Mouse (Mus musculus) layer of hippocampus, adult 2 months (tissue): ENCODE results near the gene Rarres1. TPM values are rescaled to one million over a fixed set of nuclear protein-coding genes. Genes with fewer than 3 reads are reported as not detected.

Experiments
- DNase-seq, 2 experiments: peaks; one replicate each; pipeline ENCODE4 v3.0.0; 2022; ENCODE audit warnings: low spot score in 2 of 2
- H3K27ac ChIP-seq: fragments of 200-600 bp; 2 replicates; pipeline ENCODE4 v1.8.1; 2022
- H3K4me3 ChIP-seq: fragments of 200-600 bp; 2 replicates; pipeline ENCODE4 v1.8.1; 2022; ENCODE audit warnings: mild to moderate bottlenecking
- CTCF ChIP-seq: fragments of 200-600 bp; conservative IDR thresholded peaks from 2 replicates; pipeline ENCODE4 v1.8.1; 2022; ENCODE audit warnings: antibody characterized with exemption, mild to moderate bottlenecking, moderate library complexity
- long read RNA-seq, 2 experiments: library from polyadenylated mRNA; stranded (forward); transcript quantifications; one replicate each; pipeline ENCODE4 v2.0.0; 2021; ENCODE audit warnings: borderline mapping rate in 2 of 2
- total RNA-seq, 2 experiments: library from RNA; stranded (reverse); gene quantifications; 2 replicates each; pipeline ENCODE4 v1.2.3; 2021

The Rarres1 gene
- total RNA-seq, result 1 to 10 TPM; 1.5 to 1.8 TPM
- long read RNA-seq, experiment 1, partial matches to known transcripts, result 0 of 3 reads
- long read RNA-seq, experiment 1, other reads (novel, unspliced or antisense), result 1 of 3 reads
- long read RNA-seq, experiment 2, partial matches to known transcripts, result 0 of 3 reads
- long read RNA-seq, experiment 2, other reads (novel, unspliced or antisense), result 1 of 3 reads

DNA sequence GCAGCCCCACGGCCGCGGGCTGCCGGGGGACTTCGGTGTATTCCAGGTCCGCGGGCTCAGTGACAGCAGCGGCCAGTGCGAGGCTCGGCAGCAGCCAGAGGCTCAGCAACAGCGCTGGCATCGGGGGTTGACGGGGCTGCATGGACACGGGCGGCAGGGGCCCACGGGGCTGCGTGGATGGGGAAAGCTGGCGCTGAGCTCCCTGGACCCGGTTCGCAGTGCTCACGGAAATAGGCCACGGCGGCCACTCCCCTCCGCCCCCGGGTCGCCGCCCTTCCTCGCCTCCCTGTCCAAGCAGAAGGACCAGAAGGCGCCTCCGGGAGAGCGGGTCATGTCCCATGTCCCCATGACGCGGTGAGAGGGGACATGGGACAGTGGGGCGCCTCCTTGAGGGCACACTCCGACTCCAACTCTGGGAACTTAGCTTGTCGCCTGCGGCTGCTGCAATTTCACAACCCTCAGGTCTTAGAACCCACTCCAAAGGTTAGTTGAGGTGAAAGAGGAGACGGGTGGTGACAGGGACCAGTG, at the start of gene Rarres1:
TSS of gene Rarres1 (minus strand) at position 250 of the 528 bp plus-strand sequence.
- H3K27ac ChIP-seq, result no peak within 1 kb of the TSS
- no peak for DNase-seq
- peak within 1 kb of the TSS; percentile 68 for H3K4me3 ChIP-seq
- TF ChIP-seq CTCF, result peak; percentile 33

- no peak for DNase-seq
- H3K4me3 ChIP-seq, result no peak overlapping the region
Observed at GRCm38 (mm10) chr3:67564731-67565357, 49.5 kb upstream of the Rarres1 start.

DNA sequence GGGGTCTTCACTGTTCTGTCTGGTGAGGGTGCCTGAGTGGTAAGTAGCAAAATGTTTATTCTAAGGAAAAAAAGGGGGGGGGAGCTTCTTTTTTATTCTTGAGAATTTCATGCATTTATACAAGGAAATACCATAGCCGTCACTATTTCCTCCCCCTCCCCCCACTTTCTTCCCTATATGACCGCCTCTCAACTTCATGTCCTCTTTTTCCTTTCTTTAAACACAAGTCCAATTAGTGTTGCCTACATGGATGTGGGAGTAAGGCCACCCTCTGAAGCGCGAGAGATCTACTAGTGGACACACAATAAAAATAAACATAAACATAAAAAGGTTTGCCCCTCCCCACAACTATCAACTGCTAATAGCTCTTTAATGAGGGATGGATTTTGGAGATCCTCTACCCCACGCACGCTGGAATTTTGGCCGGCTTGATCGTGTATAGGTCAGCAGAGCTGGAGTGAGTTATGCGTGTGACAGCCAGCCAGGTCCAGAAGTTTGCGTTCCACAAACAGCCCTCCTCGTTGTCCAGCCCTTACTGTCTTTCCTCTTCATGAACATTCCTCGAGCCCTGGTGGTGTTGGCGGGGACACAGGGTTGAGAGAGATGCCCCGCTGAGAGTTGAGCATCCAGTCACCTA, 42.5 kb upstream of the Rarres1 start:
- TF ChIP-seq CTCF, result no peak
- Histone ChIP-seq H3K27ac (no peak overlapping the region), H3K4me3 (no peak overlapping the region)
- DNase-seq, result no peak

More at GRCm38 (mm10) chr3:67564731-67565357, 49.5 kb upstream of the Rarres1 start:
- peak; percentile 69 for TF ChIP-seq CTCF
- no peak overlapping the region for H3K27ac ChIP-seq

DNA sequence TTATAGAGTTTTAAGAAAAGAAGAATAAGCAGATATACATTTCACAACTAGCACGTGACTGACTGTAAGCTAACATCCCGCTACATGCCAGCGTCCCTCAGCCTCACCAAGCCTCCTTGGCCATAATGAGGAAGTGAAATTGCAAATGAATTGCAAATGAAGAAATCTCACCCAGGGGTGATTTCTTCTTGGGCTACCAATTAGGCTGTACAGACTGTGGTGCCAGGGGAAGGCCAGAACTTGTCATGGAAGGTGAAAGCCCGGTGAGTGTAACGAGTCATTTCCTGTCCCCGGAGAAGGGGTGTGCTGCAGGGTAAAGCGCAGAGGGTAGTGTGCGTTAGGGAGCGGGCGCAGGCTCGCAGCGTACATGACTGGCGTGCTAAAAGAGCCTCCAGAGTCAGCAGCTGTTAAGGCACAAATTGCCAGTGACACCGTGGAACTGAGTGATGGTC, 41.9 kb upstream of the Rarres1 start:
- no peak for DNase-seq
- Histone ChIP-seq H3K4me3 (no peak overlapping the region), H3K27ac (no peak overlapping the region)
- no peak for TF ChIP-seq CTCF

- Histone ChIP-seq H3K27ac (no peak overlapping the region), H3K4me3 (no peak overlapping the region)
- no peak for TF ChIP-seq CTCF
- no peak for DNase-seq
Observed at GRCm38 (mm10) chr3:67555211-67555610, 39.9 kb upstream of the Rarres1 start.

DNA sequence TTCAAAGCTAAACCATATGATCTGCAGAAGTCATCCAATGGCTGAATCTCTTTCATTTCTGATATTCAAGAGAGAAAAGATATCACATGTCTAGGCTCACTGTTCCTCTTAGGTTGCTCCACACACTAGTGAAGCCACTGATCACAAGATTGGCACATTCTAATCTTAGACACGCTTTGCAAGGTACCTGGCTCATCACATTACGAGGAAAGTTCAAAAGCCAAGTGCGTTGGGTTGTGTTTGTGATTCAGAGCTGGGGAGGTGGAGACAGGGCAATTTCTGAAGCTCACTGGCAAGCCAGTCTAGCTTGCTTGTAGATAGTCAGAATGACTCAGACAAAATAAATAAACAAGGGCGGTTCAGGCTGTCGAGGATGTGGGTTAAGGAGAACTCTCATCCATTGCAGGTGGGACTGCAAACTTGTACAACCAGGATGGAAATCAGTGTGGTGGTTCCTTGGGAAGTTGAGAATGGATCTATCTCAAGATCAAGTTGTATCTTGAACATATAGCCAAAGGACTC, 38.7 kb upstream of the Rarres1 start:
- H3K4me3 ChIP-seq, result no peak overlapping the region
- no peak for DNase-seq
- TF ChIP-seq CTCF, result no peak
- H3K27ac ChIP-seq, result no peak overlapping the region

- no peak for TF ChIP-seq CTCF
- no peak for DNase-seq
- Histone ChIP-seq H3K4me3 (no peak overlapping the region), H3K27ac (no peak overlapping the region)
Observed at GRCm38 (mm10) chr3:67553281-67553680, 38.0 kb upstream of the Rarres1 start.

GRCm38 (mm10) chr3:67551193-67551592, 35.9 kb upstream of the Rarres1 start:
- Histone ChIP-seq H3K27ac (no peak overlapping the region), H3K4me3 (no peak overlapping the region)
- no peak for TF ChIP-seq CTCF
- DNase-seq, result no peak

GRCm38 (mm10) chr3:67543630-67544029, 28.3 kb upstream of the Rarres1 start:
- Histone ChIP-seq H3K4me3 (no peak overlapping the region), H3K27ac (no peak overlapping the region)
- TF ChIP-seq CTCF, result no peak
- DNase-seq, result no peak

DNA sequence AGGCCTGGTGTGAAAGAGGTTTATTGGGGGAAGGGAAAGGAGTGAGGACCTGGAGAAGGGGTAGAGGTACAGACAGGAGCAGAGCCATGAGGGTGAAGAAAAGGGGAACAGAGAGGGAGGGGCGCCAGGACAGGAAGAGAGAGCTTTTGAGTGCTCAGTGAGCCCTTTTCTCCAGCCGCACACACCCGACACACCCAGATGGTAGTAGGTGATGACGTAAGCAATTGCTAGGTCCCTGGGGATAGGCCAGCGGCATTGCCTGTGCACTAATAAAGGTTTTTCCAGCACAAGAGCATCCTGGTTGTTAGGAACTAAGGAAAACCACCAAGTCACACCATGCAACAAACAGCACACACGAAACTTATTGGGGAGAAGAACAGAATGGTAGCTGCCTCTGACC, 9.4 kb upstream of the Rarres1 start:
- no peak overlapping the region for H3K27ac ChIP-seq
- TF ChIP-seq CTCF, result no peak
- no peak for DNase-seq
- H3K4me3 ChIP-seq, result no peak overlapping the region

DNA sequence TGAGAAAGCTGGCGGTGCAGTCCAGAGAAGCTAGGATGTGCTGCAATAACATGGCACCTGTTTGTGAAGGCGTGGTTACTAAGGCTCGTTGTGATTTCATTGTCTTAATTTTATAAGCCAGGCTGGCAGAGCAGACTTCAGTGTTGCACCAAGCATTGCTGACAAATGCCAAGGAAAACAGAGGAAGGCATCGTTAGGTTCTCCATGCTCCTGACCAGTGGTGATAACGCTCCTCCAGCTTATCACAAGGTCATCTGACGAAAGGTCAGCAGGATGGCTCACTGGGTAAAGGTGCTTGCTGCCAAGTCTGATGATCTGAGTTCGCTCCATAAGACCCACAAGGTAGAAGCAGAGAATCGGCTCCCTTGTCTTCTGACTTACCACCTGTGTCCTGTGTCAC, 7.4 kb upstream of the Rarres1 start:
- Histone ChIP-seq H3K27ac (no peak overlapping the region), H3K4me3 (no peak overlapping the region)
- TF ChIP-seq CTCF, result no peak
- no peak for DNase-seq

DNA sequence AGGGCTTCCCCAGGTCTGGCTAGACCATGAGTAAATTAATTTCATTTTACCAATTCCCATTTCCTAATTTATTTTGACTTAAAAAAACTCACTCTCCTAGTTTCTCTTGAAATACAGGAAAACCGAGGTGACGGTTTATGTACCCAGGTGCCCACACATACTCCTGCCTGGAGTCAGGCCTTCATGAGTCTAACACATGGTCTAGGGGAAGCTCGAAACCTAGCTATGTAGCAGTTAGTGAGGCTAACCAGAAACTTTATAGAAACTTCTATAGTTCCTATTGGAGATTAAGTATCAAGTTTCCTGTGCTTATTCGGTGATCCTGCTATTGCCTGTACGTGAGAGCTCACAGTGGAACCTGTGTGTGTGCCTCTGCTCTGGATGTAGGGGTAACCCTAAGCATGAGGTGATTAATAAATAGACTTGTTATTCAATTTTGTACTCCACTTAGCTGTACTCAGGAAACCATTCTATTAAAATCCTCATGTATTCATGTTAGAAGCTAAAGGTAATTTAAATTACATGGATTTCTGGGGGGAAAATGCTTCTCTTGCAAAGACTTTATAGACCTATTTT, 5.3 kb upstream of the Rarres1 start:
- TF ChIP-seq CTCF, result no peak
- no peak overlapping the region for H3K27ac ChIP-seq
- DNase-seq, result no peak
- no peak overlapping the region for H3K4me3 ChIP-seq

GRCm38 (mm10) chr3:67514801-67515273, 486 bp downstream of the Rarres1 start:
- Histone ChIP-seq H3K27ac (no peak overlapping the region), H3K4me3 (peak overlapping the region; percentile 68)
- no peak for TF ChIP-seq CTCF
- DNase-seq, result peak in 1 of 2 experiments; percentile 29
